Mouse (Mus musculus) CH12.LX (cell line): ENCODE data around the gene Impdh1. TPM values are rescaled to one million over a fixed set of nuclear protein-coding genes. Genes with fewer than 3 reads are reported as not detected.

Experiments
- DNase-seq: peaks from one replicate; pipeline ENCODE4 v3.0.0-alpha.2; 2013; ENCODE audit errors: extremely low read depth
- H3K27ac ChIP-seq: 2 replicates; pipeline ENCODE4 v1.5.1; 2012; ENCODE audit warnings: low read depth, mild to moderate bottlenecking, control low read depth, moderate library complexity; ENCODE audit not compliant: insufficient read depth
- H3K27me3 ChIP-seq: replicated peaks from 2 replicates; pipeline ENCODE3; 2012; ENCODE audit warnings: inconsistent platforms
- H3K36me3 ChIP-seq, 2 experiments: replicated peaks in 1 of 2; 2 replicates each; pipeline versions ENCODE3 to v1.6.1; 2012; ENCODE audit warnings: inconsistent platforms in 1 of 2, low read length in 1 of 2, mild to moderate bottlenecking in 1 of 2, mixed read lengths in 1 of 2, moderate library complexity in 1 of 2; ENCODE audit not compliant: control insufficient read depth in 1 of 2, insufficient read depth in 1 of 2
- H3K4me1 ChIP-seq, 2 experiments: 2 replicates each; pipeline ENCODE4 v1.6.1; 2012; ENCODE audit warnings: inconsistent platforms in 1 of 2, moderate library complexity in 1 of 2; ENCODE audit not compliant: insufficient read depth in 2 of 2, control insufficient read depth in 1 of 2
- H3K4me2 ChIP-seq: 2 replicates; pipeline ENCODE4 v1.6.1; 2012; ENCODE audit warnings: low read depth, mild to moderate bottlenecking, control low read depth; ENCODE audit not compliant: poor library complexity, insufficient read depth, severe bottlenecking
- H3K4me3 ChIP-seq, 3 experiments: fragments of 150-350 bp in 1 of 3; sonication (generic) in 1 of 3; replicated peaks in 1 of 3; 2 replicates each; pipeline versions ENCODE3 to v1.5.1; 2011 to 2012; ENCODE audit warnings: low read depth in 2 of 3, low read length in 2 of 3, mild to moderate bottlenecking in 2 of 3, moderate library complexity in 2 of 3, control low read depth in 1 of 3, improper control_type of control experiment in 1 of 3, inconsistent platforms in 1 of 3, mixed read lengths in 1 of 3; ENCODE audit not compliant: poor library complexity in 1 of 3
- H3K79me2 ChIP-seq: replicated peaks from 2 replicates; pipeline ENCODE4 v1.6.1; 2012; ENCODE audit warnings: mild to moderate bottlenecking, moderate library complexity; ENCODE audit not compliant: control insufficient read depth, poor library complexity, insufficient read depth, severe bottlenecking; ENCODE audit errors: extremely low read depth
- H3K9ac ChIP-seq: 2 replicates; pipeline ENCODE4 v1.6.1; 2012; ENCODE audit warnings: low read depth, mild to moderate bottlenecking, control low read depth, moderate library complexity; ENCODE audit not compliant: insufficient read depth
- H3K9me3 ChIP-seq: replicated peaks from 2 replicates; pipeline ENCODE3; 2012; ENCODE audit warnings: low read length, inconsistent platforms, mixed read lengths
- BHLHE40 ChIP-seq: IDR thresholded peaks from 2 replicates; pipeline ENCODE4 v1.6.1; 2011; ENCODE audit warnings: mild to moderate bottlenecking, low read depth, low read length, improper control_type of control experiment
- CHD1 ChIP-seq: IDR thresholded peaks from 2 replicates; pipeline ENCODE4 v1.6.1; 2012; ENCODE audit warnings: low read depth, low read length, improper control_type of control experiment, inconsistent platforms
- E2F4 ChIP-seq: IDR thresholded peaks from 2 replicates; pipeline ENCODE4 v1.6.1; 2011; ENCODE audit warnings: low read depth, low read length, improper control_type of control experiment; ENCODE audit not compliant: insufficient replicate concordance
- ELF1 ChIP-seq: IDR thresholded peaks from 2 replicates; pipeline ENCODE4 v1.6.1; 2014; ENCODE audit warnings: low read depth, mild to moderate bottlenecking, inconsistent platforms, low read length, improper control_type of control experiment
- EP300 ChIP-seq: IDR thresholded peaks from 2 replicates; pipeline ENCODE4 v1.6.1; 2011; ENCODE audit warnings: low read length, improper control_type of control experiment
- GABPA ChIP-seq: IDR thresholded peaks from 2 replicates; pipeline ENCODE4 v1.6.1; 2012; ENCODE audit warnings: low read depth, low read length, improper control_type of control experiment, inconsistent platforms; ENCODE audit not compliant: insufficient replicate concordance
- HCFC1 ChIP-seq: IDR thresholded peaks from 2 replicates; pipeline ENCODE4 v1.6.1; 2012; ENCODE audit warnings: low read depth, mild to moderate bottlenecking, inconsistent platforms, low read length, improper control_type of control experiment
- IRF4 ChIP-seq: IDR thresholded peaks from 2 replicates; pipeline ENCODE4 v1.6.1; 2014; ENCODE audit warnings: low read depth, mild to moderate bottlenecking, inconsistent platforms, low read length, improper control_type of control experiment
- MAFK ChIP-seq: IDR thresholded peaks from 2 replicates; pipeline ENCODE4 v1.6.1; 2011; ENCODE audit warnings: low read length, improper control_type of control experiment; ENCODE audit not compliant: insufficient replicate concordance
- MAZ ChIP-seq: IDR thresholded peaks from 2 replicates; pipeline ENCODE4 v1.6.1; 2012; ENCODE audit warnings: low read depth, mild to moderate bottlenecking, inconsistent platforms, low read length, improper control_type of control experiment, moderate library complexity
- MXI1 ChIP-seq: IDR thresholded peaks from 2 replicates; pipeline ENCODE4 v1.6.1; 2011; ENCODE audit warnings: mild to moderate bottlenecking, low read depth, low read length, improper control_type of control experiment
- MYC ChIP-seq: IDR thresholded peaks from 2 replicates; pipeline ENCODE4 v1.6.1; 2011; ENCODE audit warnings: low read depth, mild to moderate bottlenecking, improper control_type of control experiment, low read length
- NELFE ChIP-seq: IDR thresholded peaks from 2 replicates; pipeline ENCODE4 v1.6.1; 2011; ENCODE audit warnings: low read depth, low read length, improper control_type of control experiment
- PAX5 ChIP-seq: IDR thresholded peaks from 2 replicates; pipeline ENCODE4 v1.6.1; 2012; ENCODE audit warnings: low read length, inconsistent platforms, mixed read lengths
- POLR2AphosphoS2 ChIP-seq: IDR thresholded peaks from 2 replicates; pipeline ENCODE4 v1.6.1; 2011; ENCODE audit warnings: low read depth, low read length, improper control_type of control experiment
- RCOR1 ChIP-seq: conservative IDR thresholded peaks from 2 replicates; pipeline ENCODE4 v1.6.1; 2012; ENCODE audit warnings: low read depth, mild to moderate bottlenecking, inconsistent platforms, low read length, improper control_type of control experiment
- SMC3 ChIP-seq: IDR thresholded peaks from 2 replicates; pipeline ENCODE4 v1.6.1; 2011; ENCODE audit warnings: low read depth, low read length, improper control_type of control experiment
- UBTF ChIP-seq: IDR thresholded peaks from 2 replicates; pipeline ENCODE4 v1.6.1; 2012; ENCODE audit warnings: low read depth, mild to moderate bottlenecking, inconsistent platforms, low read length, improper control_type of control experiment, moderate library complexity
- USF2 ChIP-seq: conservative IDR thresholded peaks from 2 replicates; pipeline ENCODE4 v1.6.1; 2011; ENCODE audit warnings: low read depth, low read length, improper control_type of control experiment
- ZC3H11A ChIP-seq: IDR thresholded peaks from 2 replicates; pipeline ENCODE4 v1.6.1; 2012; ENCODE audit warnings: low read depth, mild to moderate bottlenecking, inconsistent platforms, low read length, improper control_type of control experiment
- ZKSCAN1 ChIP-seq: IDR thresholded peaks from 2 replicates; pipeline ENCODE4 v1.6.1; 2012; ENCODE audit warnings: low read depth, inconsistent platforms, low read length, improper control_type of control experiment, borderline replicate concordance
- ZMIZ1 ChIP-seq: IDR thresholded peaks from 2 replicates; pipeline ENCODE4 v1.6.1; 2012; ENCODE audit warnings: low read depth, mild to moderate bottlenecking, inconsistent platforms, low read length, improper control_type of control experiment
- ZNF384 ChIP-seq: IDR thresholded peaks from 2 replicates; pipeline ENCODE4 v1.6.1; 2012; ENCODE audit warnings: low read depth, low read length, improper control_type of control experiment, inconsistent platforms
- dilution Hi-C: fragments of 300-500 bp; cut with MboI; formaldehyde crosslinking; loops from 2 replicates; pipeline ENCODE4 v1.14.3; 2020; ENCODE audit warnings: low sequenced_read_pairs; ENCODE audit not compliant: extremely low pct_unique_long_range_greater_than_20kb, extremely low pct_ligation_motif_present
- in situ Hi-C: fragments of 300-500 bp; cut with MboI; formaldehyde crosslinking; loops from 3 replicates; pipeline ENCODE4 v1.14.3; 2019; ENCODE audit warnings: low sequenced_read_pairs, low pct_ligation_motif_present, low pct_unique_long_range_greater_than_20kb, mixed read lengths
- polyA plus RNA-seq: library from polyadenylated mRNA; unstranded; fragments of >175 nt; gene quantifications from 2 replicates; pipeline ENCODE4 v1.2.1, GENCODE M21; 2012; ENCODE audit warnings: low read depth; ENCODE audit not compliant: insufficient read length
- total RNA-seq, 2 experiments: library from RNA; depleted of rRNA; stranded (reverse); fragments of 300-350 nt in 1 of 2; fragments of >200 nt in 1 of 2; gene quantifications; 2 replicates each; pipeline ENCODE4 v1.2.3; 2012 to 2014

Gene Impdh1
- total and polyA plus RNA-seq, 3 experiments, result 3.1 to 19.6 (median 14.9) TPM

DNA sequence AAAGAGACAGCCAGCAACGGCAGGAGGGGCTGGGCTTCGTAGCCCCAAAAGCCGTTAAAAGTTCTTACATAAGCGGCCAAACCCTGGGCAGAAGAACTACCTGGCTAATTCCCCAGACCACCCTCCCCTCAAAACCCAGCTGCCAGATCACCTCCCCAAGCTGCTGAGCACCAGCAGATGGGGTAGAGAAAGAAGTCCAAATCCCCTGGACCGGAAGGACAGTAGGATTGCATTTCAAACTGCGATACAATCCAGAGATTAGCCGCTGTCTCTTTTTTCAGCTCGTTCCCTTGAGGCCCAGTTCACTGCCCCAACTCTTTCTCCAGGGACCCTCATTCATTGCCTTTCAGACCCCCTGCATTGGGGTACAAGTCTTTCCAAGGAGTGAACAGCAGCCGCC is 983 bp downstream of the Impdh1 start:
- H3K36me3 ChIP-seq, result no peaks in the 10 kb centered on the region
- in situ Hi-C loops (no loop called here), dilution Hi-C loops (no loop called here)
- TF ChIP-seq MYC (no peak), E2F4 (no peak), NELFE (no peak), ZMIZ1 (no peak), ZKSCAN1 (no peak), MXI1 (no peak), MAZ (no peak), SMC3 (no peak), UBTF (no peak), ZNF384 (no peak), ELF1 (no peak), GABPA (no peak), POLR2AphosphoS2 (no peak), CHD1 (no peak), RCOR1 (no peak)
- no peak for DNase-seq
- H3K9me3 ChIP-seq, result no peaks in the 10 kb centered on the region
- H3K4me1 ChIP-seq, result peaks cover 10 to 48% of the 10 kb centered on the region in 2 experiments
- peaks cover 54% of the 10 kb centered on the region for H3K27me3 ChIP-seq
- no peaks in the 10 kb centered on the region for H3K79me2 ChIP-seq
- peak overlapping the region; percentile 62 for H3K4me2 ChIP-seq
- H3K9ac ChIP-seq, result peak overlapping the region; percentile 0; the same call in 1 of the 2 replicates
- no peak overlapping the region for H3K27ac ChIP-seq
- peak overlapping the region in 2 of 3 experiments; percentile 43 to 62 for H3K4me3 ChIP-seq

DNA sequence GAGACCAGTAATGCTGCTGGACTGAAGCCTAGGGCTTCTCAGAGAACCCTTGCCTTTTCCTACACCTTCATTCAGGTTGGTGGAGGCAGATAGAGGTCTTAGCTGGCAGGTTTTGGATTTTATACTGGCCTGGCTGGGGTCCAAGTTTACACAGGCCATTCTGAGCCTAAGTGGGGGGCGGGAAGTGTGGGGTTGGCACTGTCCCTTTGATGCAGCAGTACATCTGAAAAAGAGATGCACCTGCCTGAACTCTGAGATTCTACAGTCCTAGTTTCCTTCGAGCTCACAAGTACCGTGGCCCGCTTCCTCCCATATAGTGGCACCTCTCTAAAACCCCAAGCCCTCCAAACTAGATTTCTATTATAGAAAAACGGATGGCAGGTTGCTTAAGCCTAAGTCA is 1.4 kb downstream of the Impdh1 start:
- TF ChIP-seq ZKSCAN1 (no peak), USF2 (no peak), MYC (no peak), HCFC1 (no peak), MAFK (no peak), SMC3 (no peak), POLR2AphosphoS2 (no peak), IRF4 (no peak), ELF1 (no peak), ZMIZ1 (no peak), BHLHE40 (no peak), MAZ (no peak), ZNF384 (no peak), E2F4 (no peak), EP300 (no peak), PAX5 (no peak), ZC3H11A (no peak)
- TF ChIP-seq, all 38 proteins: peak for 0
- no peak overlapping the region for H3K4me3 ChIP-seq
- no peaks in the 10 kb centered on the region for H3K36me3 ChIP-seq
- H3K9me3 ChIP-seq, result no peaks in the 10 kb centered on the region
- H3K4me2 ChIP-seq, result peak overlapping the region; percentile 62; the same call in 1 of the 2 replicates
- H3K27ac ChIP-seq, result no peak overlapping the region
- no peak for DNase-seq
- H3K9ac ChIP-seq, result no peak overlapping the region
- H3K27me3 ChIP-seq, result peaks cover 53% of the 10 kb centered on the region
- H3K4me1 ChIP-seq, result peaks cover 10 to 52% of the 10 kb centered on the region in 2 experiments
- dilution Hi-C loops, result no loop called here
- no peaks in the 10 kb centered on the region for H3K79me2 ChIP-seq
- in situ Hi-C loops, result no loop called here
